Mouse (Mus musculus) CH12.LX (cell line): ENCODE measurements around the gene Gm28036. TPM values are rescaled to one million over a fixed set of nuclear protein-coding genes. Genes with fewer than 3 reads are reported as not detected.

ENCODE experiments used
- DNase-seq: peaks from one replicate; pipeline ENCODE4 v3.0.0-alpha.2; 2013; ENCODE audit errors: extremely low read depth
- H3K27ac ChIP-seq: 2 replicates; pipeline ENCODE4 v1.5.1; 2012; ENCODE audit warnings: low read depth, mild to moderate bottlenecking, control low read depth, moderate library complexity; ENCODE audit not compliant: insufficient read depth
- H3K27me3 ChIP-seq: replicated peaks from 2 replicates; pipeline ENCODE3; 2012; ENCODE audit warnings: inconsistent platforms
- H3K36me3 ChIP-seq, 2 experiments: replicated peaks in 1 of 2; 2 replicates each; pipeline versions ENCODE3 to v1.6.1; 2012; ENCODE audit warnings: inconsistent platforms in 1 of 2, low read length in 1 of 2, mild to moderate bottlenecking in 1 of 2, mixed read lengths in 1 of 2, moderate library complexity in 1 of 2; ENCODE audit not compliant: control insufficient read depth in 1 of 2, insufficient read depth in 1 of 2
- H3K4me1 ChIP-seq, 2 experiments: 2 replicates each; pipeline ENCODE4 v1.6.1; 2012; ENCODE audit warnings: inconsistent platforms in 1 of 2, moderate library complexity in 1 of 2; ENCODE audit not compliant: insufficient read depth in 2 of 2, control insufficient read depth in 1 of 2
- H3K4me2 ChIP-seq: 2 replicates; pipeline ENCODE4 v1.6.1; 2012; ENCODE audit warnings: low read depth, mild to moderate bottlenecking, control low read depth; ENCODE audit not compliant: poor library complexity, insufficient read depth, severe bottlenecking
- H3K4me3 ChIP-seq, 3 experiments: fragments of 150-350 bp in 1 of 3; sonication (generic) in 1 of 3; replicated peaks in 1 of 3; 2 replicates each; pipeline versions ENCODE3 to v1.5.1; 2011 to 2012; ENCODE audit warnings: low read depth in 2 of 3, low read length in 2 of 3, mild to moderate bottlenecking in 2 of 3, moderate library complexity in 2 of 3, control low read depth in 1 of 3, improper control_type of control experiment in 1 of 3, inconsistent platforms in 1 of 3, mixed read lengths in 1 of 3; ENCODE audit not compliant: poor library complexity in 1 of 3
- H3K79me2 ChIP-seq: replicated peaks from 2 replicates; pipeline ENCODE4 v1.6.1; 2012; ENCODE audit warnings: mild to moderate bottlenecking, moderate library complexity; ENCODE audit not compliant: control insufficient read depth, poor library complexity, insufficient read depth, severe bottlenecking; ENCODE audit errors: extremely low read depth
- H3K9ac ChIP-seq: 2 replicates; pipeline ENCODE4 v1.6.1; 2012; ENCODE audit warnings: low read depth, mild to moderate bottlenecking, control low read depth, moderate library complexity; ENCODE audit not compliant: insufficient read depth
- H3K9me3 ChIP-seq: replicated peaks from 2 replicates; pipeline ENCODE3; 2012; ENCODE audit warnings: low read length, inconsistent platforms, mixed read lengths
- BHLHE40 ChIP-seq: IDR thresholded peaks from 2 replicates; pipeline ENCODE4 v1.6.1; 2011; ENCODE audit warnings: mild to moderate bottlenecking, low read depth, low read length, improper control_type of control experiment
- CHD1 ChIP-seq: IDR thresholded peaks from 2 replicates; pipeline ENCODE4 v1.6.1; 2012; ENCODE audit warnings: low read depth, low read length, improper control_type of control experiment, inconsistent platforms
- CHD2 ChIP-seq: IDR thresholded peaks from 2 replicates; pipeline ENCODE4 v1.6.1; 2011; ENCODE audit warnings: low read length, improper control_type of control experiment
- CTCF ChIP-seq, 2 experiments: IDR thresholded peaks in 1 of 2; conservative IDR thresholded peaks in 1 of 2; 2 replicates each; pipeline ENCODE4 v1.5.1; 2011 to 2012; ENCODE audit warnings: low read depth in 2 of 2, low read length in 2 of 2, improper control_type of control experiment in 1 of 2, inconsistent platforms in 1 of 2, mild to moderate bottlenecking in 1 of 2, moderate library complexity in 1 of 2
- E2F4 ChIP-seq: IDR thresholded peaks from 2 replicates; pipeline ENCODE4 v1.6.1; 2011; ENCODE audit warnings: low read depth, low read length, improper control_type of control experiment; ENCODE audit not compliant: insufficient replicate concordance
- ELF1 ChIP-seq: IDR thresholded peaks from 2 replicates; pipeline ENCODE4 v1.6.1; 2014; ENCODE audit warnings: low read depth, mild to moderate bottlenecking, inconsistent platforms, low read length, improper control_type of control experiment
- EP300 ChIP-seq: IDR thresholded peaks from 2 replicates; pipeline ENCODE4 v1.6.1; 2011; ENCODE audit warnings: low read length, improper control_type of control experiment
- ETS1 ChIP-seq: conservative IDR thresholded peaks from 2 replicates; pipeline ENCODE4 v1.6.1; 2012; ENCODE audit warnings: low read depth, mild to moderate bottlenecking, inconsistent platforms, low read length, improper control_type of control experiment, moderate library complexity
- GABPA ChIP-seq: IDR thresholded peaks from 2 replicates; pipeline ENCODE4 v1.6.1; 2012; ENCODE audit warnings: low read depth, low read length, improper control_type of control experiment, inconsistent platforms; ENCODE audit not compliant: insufficient replicate concordance
- HCFC1 ChIP-seq: IDR thresholded peaks from 2 replicates; pipeline ENCODE4 v1.6.1; 2012; ENCODE audit warnings: low read depth, mild to moderate bottlenecking, inconsistent platforms, low read length, improper control_type of control experiment
- IRF4 ChIP-seq: IDR thresholded peaks from 2 replicates; pipeline ENCODE4 v1.6.1; 2014; ENCODE audit warnings: low read depth, mild to moderate bottlenecking, inconsistent platforms, low read length, improper control_type of control experiment
- JUN ChIP-seq: IDR thresholded peaks from 2 replicates; pipeline ENCODE4 v1.6.1; 2011; ENCODE audit warnings: low read depth, mild to moderate bottlenecking, low read length, improper control_type of control experiment, moderate library complexity; ENCODE audit not compliant: insufficient read depth
- JUND ChIP-seq: conservative IDR thresholded peaks from 2 replicates; pipeline ENCODE4 v1.6.1; 2011; ENCODE audit warnings: low read depth, low read length, improper control_type of control experiment
- KAT2A ChIP-seq: IDR thresholded peaks from 2 replicates; pipeline ENCODE4 v1.6.1; 2012; ENCODE audit warnings: low read length, improper control_type of control experiment, inconsistent platforms; ENCODE audit not compliant: insufficient replicate concordance
- MAFK ChIP-seq: IDR thresholded peaks from 2 replicates; pipeline ENCODE4 v1.6.1; 2011; ENCODE audit warnings: low read length, improper control_type of control experiment; ENCODE audit not compliant: insufficient replicate concordance
- MAX ChIP-seq: IDR thresholded peaks from 2 replicates; pipeline ENCODE4 v1.6.1; 2011; ENCODE audit warnings: low read length, improper control_type of control experiment
- MAZ ChIP-seq: IDR thresholded peaks from 2 replicates; pipeline ENCODE4 v1.6.1; 2012; ENCODE audit warnings: low read depth, mild to moderate bottlenecking, inconsistent platforms, low read length, improper control_type of control experiment, moderate library complexity
- MEF2A ChIP-seq: IDR thresholded peaks from 2 replicates; pipeline ENCODE4 v1.6.1; 2014; ENCODE audit warnings: low read depth, mild to moderate bottlenecking, inconsistent platforms, low read length, improper control_type of control experiment, borderline replicate concordance
- MXI1 ChIP-seq: IDR thresholded peaks from 2 replicates; pipeline ENCODE4 v1.6.1; 2011; ENCODE audit warnings: mild to moderate bottlenecking, low read depth, low read length, improper control_type of control experiment
- MYC ChIP-seq: IDR thresholded peaks from 2 replicates; pipeline ENCODE4 v1.6.1; 2011; ENCODE audit warnings: low read depth, mild to moderate bottlenecking, improper control_type of control experiment, low read length
- NELFE ChIP-seq: IDR thresholded peaks from 2 replicates; pipeline ENCODE4 v1.6.1; 2011; ENCODE audit warnings: low read depth, low read length, improper control_type of control experiment
- NRF1 ChIP-seq: IDR thresholded peaks from 2 replicates; pipeline ENCODE4 v1.6.1; 2014; ENCODE audit warnings: low read depth, mild to moderate bottlenecking, inconsistent platforms, low read length, improper control_type of control experiment, moderate library complexity
- PAX5 ChIP-seq: IDR thresholded peaks from 2 replicates; pipeline ENCODE4 v1.6.1; 2012; ENCODE audit warnings: low read length, inconsistent platforms, mixed read lengths
- POLR2A ChIP-seq: IDR thresholded peaks from 2 replicates; pipeline ENCODE4 v1.6.1; 2011; ENCODE audit warnings: low read depth, mild to moderate bottlenecking, improper control_type of control experiment, low read length
- POLR2AphosphoS2 ChIP-seq: IDR thresholded peaks from 2 replicates; pipeline ENCODE4 v1.6.1; 2011; ENCODE audit warnings: low read depth, low read length, improper control_type of control experiment
- RAD21 ChIP-seq: IDR thresholded peaks from 2 replicates; pipeline ENCODE4 v1.6.1; 2011; ENCODE audit warnings: low read depth, mild to moderate bottlenecking, low read length, improper control_type of control experiment, moderate library complexity
- RCOR1 ChIP-seq: conservative IDR thresholded peaks from 2 replicates; pipeline ENCODE4 v1.6.1; 2012; ENCODE audit warnings: low read depth, mild to moderate bottlenecking, inconsistent platforms, low read length, improper control_type of control experiment
- SIN3A ChIP-seq: IDR thresholded peaks from 2 replicates; pipeline ENCODE4 v1.6.1; 2012; ENCODE audit warnings: low read length, improper control_type of control experiment, inconsistent platforms
- SMC3 ChIP-seq: IDR thresholded peaks from 2 replicates; pipeline ENCODE4 v1.6.1; 2011; ENCODE audit warnings: low read depth, low read length, improper control_type of control experiment
- TBP ChIP-seq: conservative IDR thresholded peaks from 2 replicates; pipeline ENCODE4 v1.6.1; 2011; ENCODE audit warnings: low read depth, low read length, improper control_type of control experiment
- TCF12 ChIP-seq: IDR thresholded peaks from 2 replicates; pipeline ENCODE4 v1.6.1; 2014; ENCODE audit warnings: low read depth, mild to moderate bottlenecking, inconsistent platforms, low read length, improper control_type of control experiment
- UBTF ChIP-seq: IDR thresholded peaks from 2 replicates; pipeline ENCODE4 v1.6.1; 2012; ENCODE audit warnings: low read depth, mild to moderate bottlenecking, inconsistent platforms, low read length, improper control_type of control experiment, moderate library complexity
- USF1 ChIP-seq: IDR thresholded peaks from 2 replicates; pipeline ENCODE4 v1.6.1; 2014; ENCODE audit warnings: low read depth, mild to moderate bottlenecking, inconsistent platforms, low read length, improper control_type of control experiment
- USF2 ChIP-seq: conservative IDR thresholded peaks from 2 replicates; pipeline ENCODE4 v1.6.1; 2011; ENCODE audit warnings: low read depth, low read length, improper control_type of control experiment
- ZC3H11A ChIP-seq: IDR thresholded peaks from 2 replicates; pipeline ENCODE4 v1.6.1; 2012; ENCODE audit warnings: low read depth, mild to moderate bottlenecking, inconsistent platforms, low read length, improper control_type of control experiment
- ZKSCAN1 ChIP-seq: IDR thresholded peaks from 2 replicates; pipeline ENCODE4 v1.6.1; 2012; ENCODE audit warnings: low read depth, inconsistent platforms, low read length, improper control_type of control experiment, borderline replicate concordance
- ZMIZ1 ChIP-seq: IDR thresholded peaks from 2 replicates; pipeline ENCODE4 v1.6.1; 2012; ENCODE audit warnings: low read depth, mild to moderate bottlenecking, inconsistent platforms, low read length, improper control_type of control experiment
- ZNF384 ChIP-seq: IDR thresholded peaks from 2 replicates; pipeline ENCODE4 v1.6.1; 2012; ENCODE audit warnings: low read depth, low read length, improper control_type of control experiment, inconsistent platforms
- dilution Hi-C: fragments of 300-500 bp; cut with MboI; formaldehyde crosslinking; loops from 2 replicates; pipeline ENCODE4 v1.14.3; 2020; ENCODE audit warnings: low sequenced_read_pairs; ENCODE audit not compliant: extremely low pct_unique_long_range_greater_than_20kb, extremely low pct_ligation_motif_present
- in situ Hi-C: fragments of 300-500 bp; cut with MboI; formaldehyde crosslinking; loops from 3 replicates; pipeline ENCODE4 v1.14.3; 2019; ENCODE audit warnings: low sequenced_read_pairs, low pct_ligation_motif_present, low pct_unique_long_range_greater_than_20kb, mixed read lengths
- polyA plus RNA-seq: library from polyadenylated mRNA; unstranded; fragments of >175 nt; gene quantifications from 2 replicates; pipeline ENCODE4 v1.2.1, GENCODE M21; 2012; ENCODE audit warnings: low read depth; ENCODE audit not compliant: insufficient read length
- total RNA-seq, 2 experiments: library from RNA; depleted of rRNA; stranded (reverse); fragments of 300-350 nt in 1 of 2; fragments of >200 nt in 1 of 2; gene quantifications; 2 replicates each; pipeline ENCODE4 v1.2.3; 2012 to 2014

The Gm28036 gene
- total and polyA plus RNA-seq, 3 experiments = 10.5 to 18.8 (median 15.3) TPM

DNA sequence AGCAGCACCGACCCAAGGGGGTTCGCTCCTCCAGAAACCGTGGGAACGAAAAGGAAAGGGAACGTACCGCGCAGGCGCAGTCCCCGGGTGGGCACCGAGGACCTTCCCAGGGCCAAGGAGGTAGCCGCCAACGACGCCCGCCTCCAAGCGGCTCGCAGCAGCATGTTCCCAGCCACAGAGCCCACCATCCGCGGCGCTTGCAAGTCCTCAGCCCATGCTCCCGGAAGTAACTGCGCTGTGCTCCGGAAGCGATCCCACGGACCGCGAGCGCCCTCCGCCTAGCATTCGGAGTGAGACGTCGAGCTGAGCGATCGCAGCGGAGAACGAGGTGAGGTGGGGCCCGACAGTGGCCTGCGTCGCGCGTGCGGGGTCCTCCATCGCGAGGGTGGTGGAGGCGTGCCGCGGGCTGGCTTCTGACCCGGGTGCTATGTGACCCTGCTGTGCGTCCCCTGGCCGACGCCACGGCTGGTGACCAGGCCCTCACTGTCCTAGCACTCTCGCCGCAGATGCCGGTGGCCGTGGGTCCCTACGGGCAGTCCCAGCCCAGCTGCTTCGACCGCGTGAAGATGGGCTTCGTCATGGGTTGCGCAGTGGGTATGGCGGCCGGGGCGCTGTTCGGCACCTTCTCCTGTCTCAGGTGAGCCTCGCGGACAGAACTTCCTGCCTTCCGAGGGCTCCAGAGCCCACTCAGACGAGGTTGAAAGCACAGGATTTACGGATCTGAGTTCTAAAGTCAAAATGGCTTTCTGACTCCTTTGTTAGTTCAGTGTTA lies 17.2 kb upstream of the Gm28036 start, which contains the start of the genes Romo1 and Nfs1:
Gene Romo1 (plus strand): TSS at position 87 of the 772 bp plus-strand sequence.
Gene Nfs1 (minus strand): TSS at position 234 of the 772 bp plus-strand sequence.
- dilution Hi-C loops = no loop called here
- Histone ChIP-seq H3K27ac (peak within 1 kb of the TSS; percentile 91), H3K4me2 (peak within 1 kb of the TSS; percentile 98), H3K79me2 (peaks cover 19% of the 10 kb centered on the region), H3K9ac (peak within 1 kb of the TSS; percentile 69), H3K36me3 (peaks cover 35 to 54% of the 10 kb centered on the region in 2 experiments), H3K27me3 (no peaks in the 10 kb centered on the region), H3K9me3 (no peaks in the 10 kb centered on the region), H3K4me3 (peak within 1 kb of the TSS; percentile 52 to 93 (median 82)), H3K4me1 (peaks cover 0 to 15% of the 10 kb centered on the region in 2 experiments; a peak in 2 of 4 replicates)
- in situ Hi-C loops = loop anchor here (25.0 kb wide), 1 partner anchor 307 kb away; the partner anchor contains the start of genes Eif6 and Fam83c
- no peak for TF ChIP-seq GABPA
- TF ChIP-seq POLR2AphosphoS2 = peak; percentile 85; the same call in 1 of the 2 replicates
- no peak for TF ChIP-seq RAD21
- peak; percentile 80 for TF ChIP-seq NRF1
- no peak for TF ChIP-seq TCF12
- TF ChIP-seq IRF4 = no peak; the same call in 1 of the 2 replicates
- no peak for TF ChIP-seq MEF2A
- TF ChIP-seq PAX5 = no peak
- no peak for TF ChIP-seq USF2
- TF ChIP-seq NELFE = no peak; the same call in 1 of the 2 replicates
- peak; percentile 90 for TF ChIP-seq HCFC1
- TF ChIP-seq ELF1 = no peak; the same call in 1 of the 2 replicates
- TF ChIP-seq CHD2 = peak; percentile 89; the same call in 1 of the 2 replicates
- TF ChIP-seq JUND = no peak
- 0 out of 2 replicates have a peak, but pooled peaks have one; percentile 46 for TF ChIP-seq TBP
- no peak for TF ChIP-seq CHD1
- TF ChIP-seq CTCF (conservative IDR thresholded peaks at IDR 0.05 in 1 of 2, IDR thresholded peaks at IDR 0.05 in 1 of 2; ENCODE audit: low read depth in 2 of 2, low read length in 2 of 2) = peak in 1 of 2 experiments; percentile 64; a peak in 2 of 4 replicates
- TF ChIP-seq BHLHE40 = no peak
- TF ChIP-seq MAZ = no peak
- peak; percentile 91 for TF ChIP-seq ZMIZ1
- TF ChIP-seq SIN3A = peak; percentile 93
- no peak for TF ChIP-seq KAT2A
- TF ChIP-seq MAX = no peak
- TF ChIP-seq E2F4 = no peak
- TF ChIP-seq ZC3H11A = no peak
- TF ChIP-seq JUN = no peak
- peak; percentile 90 for TF ChIP-seq POLR2A
- TF ChIP-seq ZKSCAN1 = no peak
- TF ChIP-seq MAFK = no peak
- TF ChIP-seq MXI1 = no peak; the same call in 1 of the 2 replicates
- TF ChIP-seq ZNF384 = no peak
- TF ChIP-seq ETS1 = no peak
- no peak for TF ChIP-seq RCOR1
- no peak; the same call in none of the 2 replicates for TF ChIP-seq UBTF
- no peak for TF ChIP-seq EP300
- no peak for TF ChIP-seq USF1
- TF ChIP-seq SMC3 = no peak
- peak; percentile 90 for TF ChIP-seq MYC
- peak; percentile 94 for DNase-seq
